In genomic region chr17:80943835-80944529, GRCm38 (mm10) we compare ENCODE assay signal across 9 mouse cellular contexts. TPM values are rescaled to one million over a fixed set of nuclear protein-coding genes. Genes with fewer than 3 reads are reported as not detected.
DNase-seq lines count a peak whose midpoint lies in the region; ATAC-seq and TF ChIP-seq lines count a peak whose summit lies in the region.
"Had no signal": no experiment of that assay in that cellular context is flagged by ENCODE, and none has a peak within 500 bp of the region (broad histone marks: within the 10 kb centered on the region; RNA-seq: fewer than 3 reads in every experiment).

No protein-coding gene starts in this region.

- intact Hi-C loops in gastrocnemius, adult 2 months (cut with DNase I), result no loop called here

- no peak for TF ChIP-seq CTCF in gastrocnemius, adult 2 months (IDR thresholded peaks at IDR 0.05)

- peak overlapping the region; percentile 87 for H3K4me2 ChIP-seq in forebrain, embryonic 12.5 days
- peak overlapping the region; percentile 66 for H3K4me2 ChIP-seq in liver, embryonic 13.5 days

- H3K27ac ChIP-seq in gastrocnemius, adult 2 months, result no peak overlapping the region
- H3K27ac ChIP-seq in forebrain, embryonic 12.5 days, result peak overlapping the region; percentile 75
- H3K27ac ChIP-seq in liver, embryonic 13.5 days, result no peak overlapping the region

- ATAC-seq in forebrain, embryonic 12.5 days (ENCODE audit: low FRiP score), result peak; percentile 16; the same call in 1 of the 2 replicates
- no peak for ATAC-seq in liver, embryonic 13.5 days (ENCODE audit: low read depth)

- peak overlapping the region; percentile 82 for H3K9ac ChIP-seq in forebrain, embryonic 12.5 days
- H3K9ac ChIP-seq in liver, embryonic 13.5 days, result no peak overlapping the region

- H3K4me3 ChIP-seq in gastrocnemius, adult 2 months, result peak overlapping the region; percentile 79
- peak overlapping the region; percentile 79 for H3K4me3 ChIP-seq in forebrain, embryonic 12.5 days (replicated peaks)
- peak overlapping the region; percentile 50 for H3K4me3 ChIP-seq in liver, embryonic 13.5 days (replicated peaks)

- no peak for DNase-seq in gastrocnemius, adult 2 months
- no peak for DNase-seq in gastrocnemius, postnatal 10 days
- DNase-seq in ES-CJ7 (ENCODE audit: low read depth, low spot score), result peak; percentile 34
- DNase-seq in liver, embryonic 13.5 days, result no peak
- DNase-seq in yolk sac, embryonic 10.5 days (ENCODE audit: low spot score), result no peak
- no peak for DNase-seq in right cerebral cortex, adult 2 months (ENCODE audit: low spot score in 2 of 2)
- DNase-seq in adrenal gland, postnatal 4 days (ENCODE audit: low spot score in 2 of 2), result no peak

- H3K27me3 ChIP-seq in forebrain, embryonic 12.5 days, result peaks cover 19% of the 10 kb centered on the region
- H3K27me3 ChIP-seq in liver, embryonic 13.5 days, result peaks cover 51% of the 10 kb centered on the region

- H3K4me1 ChIP-seq in forebrain, embryonic 12.5 days, result peaks cover 22% of the 10 kb centered on the region; the same call in 1 of the 2 replicates
- no peaks in the 10 kb centered on the region for H3K4me1 ChIP-seq in liver, embryonic 13.5 days (replicated peaks)

- WGBS in forebrain, embryonic 12.5 days, result 10% methylated on average over 9 of the region's 26 CpGs
- WGBS in liver, embryonic 13.5 days (ENCODE audit: insufficient replicate concordance), result 5% methylated on average over 26 of the region's 26 CpGs

- no peaks in the 10 kb centered on the region for H3K9me3 ChIP-seq in forebrain, embryonic 12.5 days
- H3K9me3 ChIP-seq in liver, embryonic 13.5 days (replicated peaks), result no peaks in the 10 kb centered on the region

- no peaks in the 10 kb centered on the region for H3K36me3 ChIP-seq in forebrain, embryonic 12.5 days (replicated peaks)
- H3K36me3 ChIP-seq in liver, embryonic 13.5 days, result no peaks in the 10 kb centered on the region

RNA-seq across cellular contexts. Expression of gene Tmem178, which starts 0.5 kb away (rescaled TPM):
- under 1 TPM; 0.25 to 0.28 TPM for total RNA-seq in gastrocnemius, adult 2 months (2021)
- 1 to 10 TPM; 1.6 to 1.7 TPM for total RNA-seq in gastrocnemius, postnatal 10 days (2021)
- 23.9 and 24.1 TPM in 2 replicates for polyA plus RNA-seq in forebrain, embryonic 12.5 days (2016; fragmentation: Nextera tagmentation; extraction: Ambion mirVana)
- polyA plus RNA-seq in liver, embryonic 13.5 days (2015; fragmentation: Nextera tagmentation; extraction: Ambion mirVana), result 0.50 and 0.51 TPM in 2 replicates
- total RNA-seq in adrenal gland, postnatal 4 days (2021), result 10 to 100 TPM in 1 of 2 experiments, 1 to 10 TPM in 1; 7.6 to 10.0 TPM
- polyA plus RNA-seq: C2C12 had no signal
